Mouse (Mus musculus): ENCODE measurements around the gene Pde11a. TPM values are rescaled to one million over a fixed set of nuclear protein-coding genes. Genes with fewer than 3 reads are reported as not detected.

Pde11a gene
- total RNA-seq, 2 experiments from 2014 or later, result 14.2 to 18.9 TPM

- no peak for DNase-seq
These were observed 287.2 kb downstream of the Pde11a start for GRCm38 (mm10) chr2:76051385-76051784.

- no peak for DNase-seq
These were observed 287.7 kb downstream of the Pde11a start for GRCm38 (mm10) chr2:76050911-76051310.

DNA sequence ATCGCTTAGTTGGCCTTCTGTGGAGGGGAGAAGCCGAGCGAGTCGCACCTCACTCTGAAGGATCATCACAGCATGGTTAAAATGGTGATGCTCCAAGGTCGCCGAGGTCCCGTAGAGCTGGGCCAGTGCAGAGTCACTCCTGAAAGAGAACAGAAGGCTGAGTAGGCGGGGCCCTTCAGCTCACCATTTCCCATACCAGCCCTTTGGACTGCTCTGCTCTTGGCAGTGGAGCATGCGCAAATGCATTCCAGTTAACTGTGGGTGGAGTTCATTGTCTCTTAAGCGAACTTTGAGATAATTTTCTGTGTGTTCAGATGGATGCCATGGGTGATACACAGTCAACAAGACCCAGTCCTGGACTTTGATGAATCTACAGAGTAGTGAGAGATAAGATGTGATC lies 288.5 kb downstream of the Pde11a start:
- peak in 1 of 2 experiments; percentile 9 for DNase-seq

DNA sequence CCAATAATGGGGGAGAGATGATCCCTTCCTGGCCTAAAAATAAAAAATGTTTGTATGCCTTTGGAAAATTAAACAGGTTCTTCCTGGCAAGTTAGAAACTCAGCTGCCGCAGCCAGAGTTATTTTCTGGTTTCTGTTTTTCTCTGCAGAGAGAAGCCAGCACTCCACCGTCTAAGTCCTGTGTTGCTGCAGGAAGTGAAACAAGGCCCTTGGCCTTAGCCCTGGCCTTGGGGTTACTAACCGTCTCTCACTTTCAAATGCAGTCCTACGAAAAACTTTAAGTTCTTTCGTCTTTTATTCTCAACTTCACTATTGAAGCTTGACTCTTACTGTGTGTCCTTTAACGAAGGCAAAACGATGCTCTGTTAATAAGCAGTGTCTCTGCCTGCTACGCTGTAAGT lies 289.0 kb downstream of the Pde11a start:
- no peak for DNase-seq

DNA sequence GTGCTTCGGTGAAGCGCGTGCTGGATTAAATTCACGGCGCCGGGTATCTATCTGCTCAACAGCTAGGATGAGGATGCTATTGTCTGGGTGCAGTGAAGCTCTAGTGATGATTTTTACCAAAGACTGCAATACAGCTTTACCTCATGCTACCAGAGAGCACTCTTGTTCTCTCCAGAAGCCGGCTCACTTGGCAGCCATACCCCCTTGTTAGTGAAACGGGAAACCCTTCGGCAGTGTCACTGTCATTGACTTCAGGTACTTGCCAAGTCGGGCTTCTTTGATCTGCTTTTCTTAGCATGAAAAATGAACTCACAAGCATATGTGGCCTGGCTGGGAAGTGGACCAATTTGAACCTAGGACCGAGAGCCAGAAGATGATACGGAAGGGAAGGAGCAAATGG lies 290.8 kb downstream of the Pde11a start:
- DNase-seq, result no peak

DNA sequence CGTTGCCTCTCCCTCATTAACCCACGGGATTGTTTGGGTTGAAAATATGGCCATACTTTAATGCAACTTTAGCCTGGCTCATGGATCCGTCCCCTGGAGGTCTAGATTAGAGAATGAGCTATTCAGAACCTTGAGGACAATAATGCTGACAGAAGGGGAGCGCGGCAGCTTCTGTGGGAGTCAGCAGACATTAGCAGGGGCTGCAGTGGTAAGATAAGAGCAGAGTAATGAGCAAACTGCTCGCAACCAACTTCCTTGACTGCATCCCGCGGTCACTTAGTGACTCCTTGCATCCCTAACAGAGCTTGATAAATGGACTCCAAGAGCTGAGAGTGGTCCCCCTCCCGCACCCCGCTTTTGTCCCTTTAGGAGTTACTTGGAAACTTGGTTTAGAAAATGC lies 296.4 kb downstream of the Pde11a start:
- no peak for DNase-seq

- no peak for DNase-seq
These were observed 298.5 kb downstream of the Pde11a start for GRCm38 (mm10) chr2:76040116-76040515.

DNA sequence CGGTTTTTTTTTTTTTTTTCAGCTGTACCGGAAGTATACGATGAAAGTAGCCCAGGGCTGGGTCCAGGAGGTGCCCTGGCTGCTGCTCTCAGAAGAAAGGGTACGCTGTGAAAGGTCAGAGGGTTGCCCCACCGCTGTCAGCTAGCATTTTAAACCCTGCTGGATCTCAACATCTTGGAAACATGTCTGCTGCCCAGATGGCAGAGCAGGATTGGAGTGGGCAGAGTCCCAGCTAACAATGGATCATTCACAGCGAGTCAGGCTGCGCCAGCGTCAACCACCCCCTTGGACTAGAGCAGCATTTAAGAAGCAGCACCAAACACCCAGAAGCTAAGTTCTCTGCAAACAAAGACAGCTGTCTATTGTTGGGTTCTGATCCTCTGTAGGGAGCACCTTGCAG lies 308.5 kb downstream of the Pde11a start:
- DNase-seq, result peak; percentile 77 to 81

- peak; percentile 29 to 34 for DNase-seq
These were observed 309.3 kb downstream of the Pde11a start for GRCm38 (mm10) chr2:76029081-76029901.

GRCm38 (mm10) chr2:76016890-76017289 lies 321.7 kb downstream of the Pde11a start:
- no peak for DNase-seq

GRCm38 (mm10) chr2:76016136-76016535 lies 322.4 kb downstream of the Pde11a start:
- DNase-seq, result no peak

DNA sequence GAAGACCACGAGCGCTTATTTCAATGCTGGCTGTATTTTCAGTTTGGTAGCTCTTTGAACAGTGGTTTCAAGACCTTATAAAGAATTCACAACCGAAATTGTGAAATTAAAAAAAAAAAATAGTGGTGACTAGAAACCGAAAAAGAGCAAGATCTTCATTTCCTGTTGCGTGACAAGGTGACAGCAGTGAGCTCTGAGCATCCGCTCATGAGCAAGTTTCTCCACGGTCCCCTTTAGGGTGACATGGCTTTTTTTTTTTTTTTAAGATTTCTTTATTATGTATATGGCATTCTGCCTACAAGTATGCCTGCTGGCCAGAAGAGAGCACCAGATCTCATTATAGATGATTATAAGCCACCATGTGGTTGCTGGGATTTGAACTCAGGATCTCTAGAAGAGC lies 323.1 kb downstream of the Pde11a start:
- no peak for DNase-seq

GRCm38 (mm10) chr2:76014659-76015058 lies 323.9 kb downstream of the Pde11a start:
- no peak for DNase-seq

GRCm38 (mm10) chr2:76006194-76006593 lies 332.4 kb downstream of the Pde11a start:
- DNase-seq, result no peak

DNA sequence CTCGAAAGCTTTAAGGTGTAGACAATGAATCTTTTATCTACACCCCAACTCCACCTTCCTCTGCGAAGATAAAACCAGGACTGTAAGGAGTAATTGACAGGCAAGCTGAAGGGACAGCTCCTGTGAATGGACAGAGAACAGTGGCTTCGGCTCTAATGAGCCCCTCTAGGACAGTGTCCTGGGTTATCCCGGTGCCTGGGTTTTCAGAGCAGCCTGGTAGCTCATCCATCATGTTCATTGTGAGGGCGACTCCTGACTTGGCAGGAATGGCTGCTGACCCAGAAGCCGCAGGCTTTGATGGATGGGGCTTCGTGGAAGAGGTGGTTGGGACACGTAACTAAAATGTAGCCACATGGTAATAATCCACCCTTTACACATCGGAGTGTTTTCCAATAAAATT lies 335.7 kb downstream of the Pde11a start:
- no peak for DNase-seq

GRCm38 (mm10) chr2:76001392-76001791 lies 337.2 kb downstream of the Pde11a start:
- DNase-seq, result peak; percentile 48 to 53

DNA sequence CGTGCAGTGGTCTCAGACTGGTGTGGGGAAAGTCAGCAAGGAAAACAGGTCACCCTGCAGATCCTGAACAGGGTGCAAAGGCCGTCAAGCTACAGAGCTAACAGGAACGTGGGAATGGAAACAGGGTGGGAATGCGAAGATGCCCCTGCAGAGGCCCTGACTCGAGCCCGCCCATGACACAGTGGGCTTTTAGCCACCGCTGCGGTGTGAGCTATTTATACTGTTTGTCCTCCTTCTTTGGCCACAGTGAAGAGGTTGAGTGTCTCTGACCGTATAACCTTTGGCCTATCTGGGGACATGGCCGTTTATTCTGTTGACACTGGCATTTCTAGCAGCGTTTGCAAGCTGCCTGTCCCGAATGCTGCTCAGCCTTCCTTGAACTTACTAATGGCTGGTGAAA lies 338.9 kb downstream of the Pde11a start:
- DNase-seq, result no peak

DNA sequence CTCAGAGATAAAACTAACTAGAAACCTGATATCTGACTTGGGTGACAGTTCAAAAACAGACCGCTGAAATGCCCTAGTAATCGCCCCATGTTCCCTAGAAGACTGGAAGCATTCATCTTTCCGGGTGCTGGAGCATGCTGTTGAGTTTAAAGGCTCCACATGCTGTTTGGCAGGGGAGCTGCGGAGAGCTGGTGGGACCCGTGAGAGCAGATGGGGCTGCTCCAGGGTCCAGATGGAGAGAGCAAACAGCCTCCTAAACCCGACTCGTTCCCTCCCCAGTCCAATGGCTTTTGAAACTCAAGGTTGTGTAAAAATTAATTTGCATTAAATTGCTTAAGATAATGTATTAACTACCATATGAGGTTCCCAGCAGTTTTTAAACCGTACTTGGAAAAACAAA lies 339.9 kb downstream of the Pde11a start:
- peak; percentile 50 to 65 for DNase-seq

GRCm38 (mm10) chr2:75997726-75998125 lies 340.8 kb downstream of the Pde11a start:
- no peak for DNase-seq

GRCm38 (mm10) chr2:75994841-75995240 lies 343.7 kb downstream of the Pde11a start:
- DNase-seq, result no peak

DNA sequence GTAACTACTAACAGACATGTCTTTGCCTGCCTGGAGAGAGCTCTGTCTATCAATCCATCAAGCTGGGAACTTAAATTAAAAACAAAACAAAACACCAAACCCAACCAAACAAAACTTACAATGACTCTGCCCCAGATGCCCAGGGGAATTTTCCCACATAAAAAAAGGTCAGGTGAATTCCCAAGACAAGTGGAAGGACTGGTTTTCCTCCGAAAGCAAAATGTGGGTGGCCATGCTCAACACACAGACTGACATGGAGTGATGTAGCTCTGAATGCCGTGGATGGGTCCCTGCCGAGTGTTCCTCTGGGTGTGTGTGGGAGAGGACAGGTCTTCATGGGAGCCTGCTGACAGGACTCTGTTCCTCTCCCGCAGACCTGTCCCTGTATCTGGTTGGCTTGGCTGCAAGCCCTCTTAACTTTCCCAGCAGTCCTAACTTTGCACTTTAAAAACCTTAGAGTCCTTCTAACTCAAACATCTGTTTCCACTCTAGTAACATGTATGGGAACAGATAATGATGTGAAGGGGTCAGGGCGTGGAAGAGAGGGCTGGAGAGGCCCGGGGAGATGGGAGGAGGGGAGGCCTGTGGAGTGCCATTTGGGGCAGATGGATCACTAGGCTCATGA lies 346.9 kb downstream of the Pde11a start:
- DNase-seq, result no peak

DNA sequence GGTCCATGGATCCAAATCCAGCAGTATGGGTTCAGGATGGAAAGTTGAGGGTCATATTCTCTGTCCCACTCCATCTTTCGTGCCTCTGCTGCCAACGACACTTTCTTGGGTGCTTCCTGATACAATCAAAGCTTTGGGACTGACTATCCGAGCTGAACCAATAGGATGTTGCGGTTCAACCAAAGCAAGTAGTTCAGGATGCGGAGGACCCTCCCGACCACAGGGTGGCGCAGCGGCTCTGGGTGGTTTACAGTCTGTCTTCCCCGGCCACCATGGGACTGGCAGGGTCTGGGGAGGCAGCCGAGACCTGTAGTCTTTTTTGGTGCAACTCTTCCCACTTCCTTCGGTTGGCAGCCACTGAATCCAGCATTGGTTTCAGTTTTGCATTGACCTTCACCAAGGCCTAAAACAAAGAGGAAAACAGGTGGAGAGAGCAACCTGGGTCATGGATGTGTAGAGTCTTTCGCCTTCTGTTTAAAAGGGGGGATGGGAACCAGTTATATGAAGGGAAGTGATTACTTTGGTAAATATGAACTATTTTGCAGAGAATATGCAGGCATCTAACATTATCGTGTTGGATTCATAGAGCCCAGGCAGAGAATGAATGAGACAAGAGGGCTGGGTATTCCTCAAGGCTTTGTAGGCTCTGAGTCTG lies 347.6 kb downstream of the Pde11a start:
- DNase-seq, result peak in 1 of 2 experiments; percentile 33

- no peak for DNase-seq
These were observed 348.9 kb downstream of the Pde11a start for GRCm38 (mm10) chr2:75989694-75990093.
